Mouse (Mus musculus): ENCODE data around the gene Nup54.
A peak's percentile ranks its signal among the peaks of the same experiment; 100 is the strongest.

DNA sequence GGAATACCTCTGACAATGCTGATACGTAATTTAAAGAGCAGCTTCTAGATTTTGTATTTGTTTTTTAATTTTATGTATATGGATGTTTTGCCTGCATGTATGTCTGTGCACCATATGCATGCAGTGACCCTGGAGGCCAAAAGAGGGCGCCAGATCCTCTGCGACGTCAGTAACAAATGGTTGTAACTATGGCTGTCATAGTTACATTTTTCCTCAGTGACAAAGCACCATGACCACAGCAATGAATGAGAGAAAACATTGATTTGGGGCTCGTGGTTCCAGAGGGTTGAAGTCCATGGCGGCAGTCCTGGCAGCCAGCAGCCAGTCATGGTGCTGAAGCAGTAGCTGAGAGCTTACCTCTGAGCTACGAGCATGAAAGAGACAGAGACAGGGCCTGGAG is 50.2 kb downstream of the Nup54 start:
- TF ChIP-seq CTCF (IDR thresholded peaks at IDR 0.05; ENCODE audit: low read depth, low read length): peak; percentile 78
- TF ChIP-seq POLR2A (IDR thresholded peaks at IDR 0.05; ENCODE audit: extremely low read depth, insufficient read depth, low read length): no peak

Measured in liver, adult 2 months (tissue).